Mouse (Mus musculus): Measurements from ENCODE around the gene Trim13. TPM values are rescaled to one million over a fixed set of nuclear protein-coding genes. Genes with fewer than 3 reads are reported as not detected.
"Not testable (repeated sequence)": the region's sequence is repeated elsewhere in the genome, so short reads cannot be mapped to it uniquely, and the experiment has no call there.

The Trim13 gene
- polyA plus RNA-seq, 1 experiment from 2014 or later = 28.7 TPM

DNA sequence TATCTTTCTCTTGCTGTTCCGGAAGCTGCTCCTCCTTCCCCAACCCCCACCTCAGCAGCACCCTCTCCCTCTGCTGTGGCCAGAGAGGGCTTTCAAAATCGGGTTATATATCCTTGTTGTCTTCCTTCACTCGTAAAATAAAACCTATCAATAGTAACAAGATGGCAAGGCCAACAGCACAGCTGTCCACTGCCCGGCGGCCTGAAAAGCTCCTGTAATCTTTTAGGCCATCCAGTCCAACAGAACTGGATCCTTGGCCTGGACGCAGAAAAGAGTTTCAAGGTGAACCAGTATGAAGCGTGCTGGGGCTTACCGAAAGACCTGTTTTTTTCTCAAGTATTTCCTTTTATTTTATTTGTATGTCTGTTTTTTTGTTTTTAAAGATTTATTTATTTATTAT, 22.1 kb upstream of the Trim13 start:
- H3K9me3 ChIP-seq = no peaks in the 10 kb centered on the region
- 85% methylated on average over 8 of the region's 8 CpGs for WGBS
- no peak overlapping the region for H3K4me3 ChIP-seq (replicated peaks)
- H3K27ac ChIP-seq = no peak overlapping the region
- no peak overlapping the region for H3K4me2 ChIP-seq
- H3K36me3 ChIP-seq = no peaks in the 10 kb centered on the region
- H3K27me3 ChIP-seq = no peaks in the 10 kb centered on the region
- no peaks in the 10 kb centered on the region for H3K4me1 ChIP-seq (replicated peaks)
- no peak overlapping the region for H3K9ac ChIP-seq (replicated peaks)
- no peak for ATAC-seq (ENCODE audit: insufficient number of reproducible peaks, insufficient read depth, low FRiP score, low TSS enrichment, low read depth)

DNA sequence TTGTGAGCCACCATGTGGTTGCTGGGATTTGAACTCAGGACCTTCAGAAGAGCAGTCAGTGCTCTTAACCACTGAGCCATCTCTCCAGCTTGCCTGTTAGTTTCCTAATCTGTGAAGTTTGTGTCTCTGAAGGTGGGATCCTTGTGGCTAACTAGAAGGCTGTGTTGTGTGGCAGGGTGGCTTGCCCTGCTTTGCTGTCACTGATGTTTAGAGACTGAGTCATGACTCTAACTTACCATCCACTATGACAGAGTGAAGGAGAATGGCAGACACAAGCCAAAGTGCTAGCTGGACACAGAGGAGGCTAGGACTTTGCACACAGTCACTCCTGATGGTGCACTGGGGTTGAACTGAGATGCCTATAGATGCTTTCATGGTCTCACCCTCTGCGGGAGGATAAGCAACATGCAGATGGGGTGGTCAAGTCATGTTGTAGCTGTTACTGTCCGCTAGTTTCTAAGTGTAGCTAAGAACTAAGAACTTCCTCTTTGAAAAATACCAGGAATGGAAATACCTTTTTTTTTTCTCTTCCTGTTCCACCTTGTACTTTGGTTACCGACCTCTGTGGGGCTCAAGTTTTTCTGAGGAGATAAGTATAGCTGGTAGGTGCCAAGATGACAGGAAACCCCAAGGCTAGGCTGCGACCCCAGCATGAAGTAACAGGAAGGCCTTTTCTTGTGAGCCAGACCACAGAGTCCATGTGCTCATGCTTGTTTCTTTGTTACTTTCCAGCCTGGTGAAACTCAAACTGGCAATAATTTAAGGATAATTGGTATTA, 8.6 kb upstream of the Trim13 start:
- H3K27ac ChIP-seq = no peak overlapping the region
- ATAC-seq (ENCODE audit: insufficient number of reproducible peaks, insufficient read depth, low FRiP score, low TSS enrichment, low read depth) = no peak
- H3K4me3 ChIP-seq (replicated peaks) = no peak overlapping the region
- H3K36me3 ChIP-seq = no peaks in the 10 kb centered on the region
- H3K9ac ChIP-seq (replicated peaks) = no peak overlapping the region
- no peaks in the 10 kb centered on the region for H3K4me1 ChIP-seq (replicated peaks)
- no peak overlapping the region for H3K4me2 ChIP-seq
- H3K27me3 ChIP-seq = no peaks in the 10 kb centered on the region
- 82% methylated on average over 4 of the region's 4 CpGs for WGBS
- no peaks in the 10 kb centered on the region for H3K9me3 ChIP-seq

DNA sequence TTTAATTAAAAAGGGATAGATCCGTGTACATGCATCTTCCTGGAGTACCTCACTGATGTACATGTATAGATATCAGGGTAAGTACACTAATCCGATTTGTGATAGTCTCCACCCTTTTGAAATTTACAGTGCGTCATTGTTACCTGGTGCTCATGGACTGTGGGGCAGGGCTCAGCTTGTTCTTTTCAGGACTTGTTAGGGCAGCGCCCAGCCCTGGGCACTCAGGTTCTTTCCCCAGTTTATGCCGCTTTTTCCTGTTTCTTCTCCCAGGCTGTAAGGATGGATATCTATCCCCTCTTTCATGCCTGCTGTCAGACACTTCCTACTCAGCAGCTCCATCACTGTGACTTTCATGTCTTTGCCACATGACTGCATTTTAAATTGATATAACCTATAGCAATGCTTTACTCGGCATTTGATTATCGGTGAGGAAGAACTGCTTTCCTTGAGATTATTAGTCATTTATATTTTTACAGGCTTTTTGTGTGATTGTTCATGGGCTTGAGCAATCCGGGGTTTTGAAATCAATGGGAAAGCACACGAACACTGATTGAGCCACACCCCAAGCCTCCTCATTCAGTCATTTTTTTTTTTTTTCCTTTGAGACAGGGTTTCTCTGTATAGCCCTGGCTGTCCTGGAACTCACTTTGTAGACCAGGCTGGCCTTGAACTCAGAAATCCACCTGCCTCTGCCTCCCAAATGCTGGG, 1.2 kb upstream of the Trim13 start:
- no peak overlapping the region for H3K4me2 ChIP-seq
- H3K9me3 ChIP-seq = no peaks in the 10 kb centered on the region
- H3K4me1 ChIP-seq (replicated peaks) = peaks cover 12% of the 10 kb centered on the region
- no peaks in the 10 kb centered on the region for H3K36me3 ChIP-seq
- H3K27me3 ChIP-seq = no peaks in the 10 kb centered on the region
- no peak for ATAC-seq (ENCODE audit: insufficient number of reproducible peaks, insufficient read depth, low FRiP score, low TSS enrichment, low read depth)
- no peak overlapping the region for H3K9ac ChIP-seq (replicated peaks)
- no peak overlapping the region for H3K27ac ChIP-seq
- H3K4me3 ChIP-seq (replicated peaks) = no peak overlapping the region
- 88% methylated on average over 9 of the region's 9 CpGs for WGBS

DNA sequence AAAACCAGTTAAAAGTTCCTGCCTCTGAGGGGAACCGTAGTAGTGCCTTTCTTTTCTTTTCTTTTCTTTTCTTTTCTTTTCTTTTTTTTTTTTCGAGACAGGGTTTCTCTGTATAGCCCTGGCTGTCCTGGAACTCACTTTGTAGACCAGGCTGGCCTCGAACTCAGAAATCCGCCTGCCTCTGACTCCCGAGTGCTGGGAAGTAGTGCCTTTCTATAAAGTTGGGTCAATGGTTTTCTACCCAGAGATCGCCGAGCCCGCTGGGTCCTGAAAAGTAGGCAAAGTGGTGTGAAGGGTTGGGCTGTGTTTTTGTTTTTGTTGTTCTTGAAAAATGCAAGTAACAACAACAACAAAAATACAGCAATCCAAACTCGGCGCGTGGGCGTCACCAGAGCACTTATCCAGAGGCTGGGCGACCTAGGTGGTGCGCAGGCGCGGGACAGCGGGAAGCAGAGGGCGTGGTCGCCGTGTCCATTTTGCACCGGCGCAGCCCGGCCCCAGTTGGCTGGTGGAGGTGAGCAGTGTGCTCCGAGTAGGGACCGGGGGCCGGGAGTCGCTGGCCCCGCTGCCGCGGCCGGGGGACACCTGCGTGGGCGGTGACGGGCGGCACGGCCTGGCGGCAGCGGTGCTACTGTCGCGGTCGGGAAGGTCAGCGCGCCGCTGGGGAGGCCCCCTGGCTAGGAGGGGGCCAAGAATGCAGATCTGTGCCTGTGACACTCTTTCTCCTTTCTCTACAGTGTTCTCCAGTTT, 1.2 kb downstream of the Trim13 start:
- Histone ChIP-seq H3K27me3 (no peaks in the 10 kb centered on the region), H3K4me2 (peak overlapping the region; percentile 56), H3K9ac (replicated peaks) (peak overlapping the region; percentile 85), H3K27ac (peak overlapping the region; percentile 76), H3K9me3 (no peaks in the 10 kb centered on the region), H3K36me3 (peaks cover 15% of the 10 kb centered on the region), H3K4me3 (replicated peaks) (peak overlapping the region; percentile 78), H3K4me1 (replicated peaks) (peaks cover 12% of the 10 kb centered on the region)
- ATAC-seq (ENCODE audit: insufficient number of reproducible peaks, insufficient read depth, low FRiP score, low TSS enrichment, low read depth) = peak; percentile 93
- WGBS = 5% methylated on average over 44 of the region's 44 CpGs

DNA sequence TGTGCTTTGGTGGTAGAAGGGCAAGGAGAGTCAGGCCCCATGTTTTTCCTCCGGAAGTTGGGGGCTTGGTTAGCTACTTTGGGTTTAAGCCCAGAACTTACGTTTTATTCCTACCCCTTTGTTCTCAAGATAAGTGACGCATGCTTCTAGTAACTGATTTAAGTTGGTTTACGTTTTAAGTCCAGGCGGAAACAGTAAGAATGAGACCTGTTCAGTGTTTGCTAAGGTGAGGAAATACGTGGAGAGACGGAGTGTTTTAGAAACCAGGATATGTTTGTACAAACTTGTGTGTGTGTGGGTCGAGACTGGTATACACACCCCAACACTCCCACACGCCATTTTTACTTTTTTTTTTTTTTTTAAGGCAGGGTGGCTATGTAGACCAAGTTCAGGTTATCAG, 3.3 kb downstream of the Trim13 start:
- no peak for ATAC-seq (ENCODE audit: insufficient number of reproducible peaks, insufficient read depth, low FRiP score, low TSS enrichment, low read depth)

DNA sequence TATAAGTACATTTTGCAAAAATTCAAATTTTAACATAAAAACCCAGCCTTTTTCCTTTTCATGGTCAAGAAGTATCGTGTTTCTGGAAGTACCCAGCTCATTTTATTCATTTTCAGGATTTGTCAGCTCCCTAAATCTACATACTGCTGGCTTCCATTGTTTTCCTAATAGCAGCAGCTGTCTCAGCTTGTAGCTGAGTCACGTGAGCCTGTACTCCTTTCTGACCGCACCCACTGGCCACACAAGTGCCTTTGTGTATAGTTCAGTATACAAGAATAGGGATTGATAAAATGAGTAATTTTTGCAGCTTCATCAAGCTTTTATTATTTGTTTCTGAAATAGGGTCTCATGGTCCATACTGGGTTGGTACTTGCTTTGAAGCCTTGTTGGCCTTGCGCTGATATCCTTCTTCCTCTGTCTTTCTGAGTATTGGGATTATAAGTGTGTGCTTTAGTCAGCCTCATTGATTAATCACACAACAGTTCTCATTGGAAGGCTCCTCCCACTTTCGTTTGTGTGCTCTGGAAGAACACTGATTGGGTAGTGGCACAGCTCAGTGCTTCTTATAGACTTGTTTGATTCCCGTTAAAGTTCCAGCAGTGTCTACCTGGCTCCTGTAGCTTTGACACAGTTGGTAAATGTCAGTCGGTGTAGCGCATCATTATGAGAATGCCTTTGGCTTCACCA, 5.2 kb downstream of the Trim13 start:
- Histone ChIP-seq H3K36me3 (peaks cover 42% of the 10 kb centered on the region), H3K9ac (replicated peaks) (no peak overlapping the region), H3K27me3 (no peaks in the 10 kb centered on the region), H3K4me2 (no peak overlapping the region), H3K9me3 (no peaks in the 10 kb centered on the region), H3K4me3 (replicated peaks) (no peak overlapping the region), H3K4me1 (replicated peaks) (peaks cover 12% of the 10 kb centered on the region), H3K27ac (no peak overlapping the region)
- no peak for ATAC-seq (ENCODE audit: insufficient number of reproducible peaks, insufficient read depth, low FRiP score, low TSS enrichment, low read depth)
- 87% methylated on average over 8 of the region's 8 CpGs for WGBS

More for the DNA sequence above, 3.3 kb downstream of the Trim13 start:
- no peaks in the 10 kb centered on the region for H3K27me3 ChIP-seq
- no peak overlapping the region for H3K4me3 ChIP-seq (replicated peaks)
- no peaks in the 10 kb centered on the region for H3K9me3 ChIP-seq
- no peak overlapping the region for H3K9ac ChIP-seq (replicated peaks)
- H3K4me2 ChIP-seq = no peak overlapping the region
- peaks cover 35% of the 10 kb centered on the region for H3K36me3 ChIP-seq
- 87% methylated on average over 9 of the region's 9 CpGs for WGBS
- H3K27ac ChIP-seq = no peak overlapping the region
- H3K4me1 ChIP-seq (replicated peaks) = peaks cover 12% of the 10 kb centered on the region

DNA sequence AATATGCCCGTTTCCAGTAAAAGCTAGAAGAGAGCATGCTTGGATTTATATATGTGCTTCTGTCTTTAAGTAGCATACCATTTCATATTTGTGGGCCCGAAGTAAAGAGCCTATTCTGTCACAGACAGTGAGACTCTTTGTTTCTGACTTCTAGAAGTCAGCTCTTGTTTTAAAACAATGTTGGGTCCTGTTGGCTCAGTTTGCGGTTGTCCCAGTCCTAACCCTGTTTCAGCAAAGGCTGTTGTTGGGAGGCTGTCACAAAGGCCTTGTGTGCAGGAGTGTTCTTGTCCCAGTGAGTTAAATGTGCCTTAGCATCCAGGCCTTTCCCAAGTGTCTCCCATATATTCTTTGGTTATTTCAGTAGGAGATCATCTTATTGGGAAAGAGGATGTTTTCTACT, 6.0 kb downstream of the Trim13 start:
- no peak overlapping the region for H3K9ac ChIP-seq (replicated peaks)
- ATAC-seq (ENCODE audit: insufficient number of reproducible peaks, insufficient read depth, low FRiP score, low TSS enrichment, low read depth) = no peak
- 85% methylated on average over 3 of the region's 3 CpGs for WGBS
- peaks cover 42% of the 10 kb centered on the region for H3K36me3 ChIP-seq
- H3K27me3 ChIP-seq = no peaks in the 10 kb centered on the region
- no peak overlapping the region for H3K4me2 ChIP-seq
- peaks cover 12% of the 10 kb centered on the region for H3K4me1 ChIP-seq (replicated peaks)
- H3K9me3 ChIP-seq = no peaks in the 10 kb centered on the region
- H3K27ac ChIP-seq = no peak overlapping the region
- no peak overlapping the region for H3K4me3 ChIP-seq (replicated peaks)

DNA sequence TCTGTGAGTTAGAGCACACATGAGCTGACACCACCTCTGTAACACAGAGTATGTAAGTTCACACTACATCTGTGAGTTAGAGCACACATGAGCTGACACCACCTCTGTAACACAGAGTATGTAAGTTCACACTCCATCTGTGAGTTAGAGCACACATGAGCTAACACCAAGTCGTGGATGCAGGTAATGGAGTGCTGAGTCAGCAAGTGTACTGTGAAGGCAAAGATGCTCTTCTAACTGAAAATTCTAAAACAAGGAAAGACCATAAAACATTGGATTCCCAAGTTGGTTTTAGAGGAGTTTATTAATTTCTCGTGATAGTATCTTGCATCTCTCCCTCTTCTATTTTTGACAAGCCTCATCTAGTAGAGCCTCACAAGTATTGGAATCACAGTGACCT, 8.0 kb downstream of the Trim13 start:
- not testable (repeated sequence) for H3K4me2 ChIP-seq; H3K27ac ChIP-seq; H3K9ac ChIP-seq (replicated peaks); H3K4me3 ChIP-seq (replicated peaks); H3K27me3 ChIP-seq; ATAC-seq (ENCODE audit: insufficient number of reproducible peaks, insufficient read depth, low FRiP score, low TSS enrichment, low read depth); H3K9me3 ChIP-seq; H3K4me1 ChIP-seq (replicated peaks)
- WGBS = 87% methylated on average over 2 of the region's 2 CpGs
- peaks cover 42% of the 10 kb centered on the region for H3K36me3 ChIP-seq

DNA sequence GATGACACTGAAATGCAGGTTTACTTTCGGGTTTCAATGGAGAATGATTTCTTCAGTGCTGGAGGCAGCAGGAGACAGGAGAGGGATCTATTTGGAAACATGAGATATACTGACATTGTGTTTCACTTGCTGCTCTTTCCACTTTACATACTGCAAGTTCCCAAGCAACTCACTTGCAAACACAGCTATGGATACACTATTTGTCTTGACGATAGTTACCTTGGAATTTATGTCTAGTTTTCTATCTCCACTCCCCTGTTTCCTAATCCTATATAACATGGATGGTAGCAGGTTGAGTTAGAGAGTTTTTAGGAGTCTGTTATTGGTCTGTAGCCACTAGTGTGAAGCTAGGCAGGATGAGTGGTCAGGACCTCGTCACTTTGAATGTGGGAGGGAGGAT, 9.1 kb downstream of the Trim13 start, which contains the start of gene Kcnrg:
TSS of gene Kcnrg (plus strand) at position 301 of the 400 bp plus-strand sequence.
- Histone ChIP-seq H3K27me3 (no peaks in the 10 kb centered on the region), H3K9ac (replicated peaks) (no peak within 1 kb of the TSS), H3K27ac (no peak within 1 kb of the TSS), H3K4me2 (no peak within 1 kb of the TSS), H3K4me1 (replicated peaks) (no peaks in the 10 kb centered on the region), H3K4me3 (replicated peaks) (no peak within 1 kb of the TSS), H3K36me3 (peaks cover 42% of the 10 kb centered on the region), H3K9me3 (no peaks in the 10 kb centered on the region)
- no peak for ATAC-seq (ENCODE audit: insufficient number of reproducible peaks, insufficient read depth, low FRiP score, low TSS enrichment, low read depth)
- WGBS = 87% methylated on average over 3 of the region's 3 CpGs

DNA sequence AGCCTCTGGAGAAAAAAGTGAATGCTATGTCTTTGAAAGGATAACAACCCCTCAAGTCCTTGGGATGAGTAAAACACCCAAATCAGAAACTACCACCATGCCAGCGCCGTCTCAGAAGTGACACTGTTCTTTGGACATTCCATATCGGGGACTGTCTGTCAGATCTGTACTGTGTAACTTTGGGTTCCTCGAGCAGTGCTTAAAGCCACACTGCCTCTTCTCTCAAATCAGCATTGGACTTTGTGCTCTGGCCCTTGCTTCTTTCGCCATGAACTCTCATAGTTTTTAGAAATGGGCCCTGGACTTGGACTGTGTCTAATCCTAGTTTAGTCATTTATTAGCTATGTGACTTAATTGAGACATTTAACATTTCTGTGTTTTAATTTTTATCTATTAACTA, 13.7 kb downstream of the Trim13 start:
- ATAC-seq (ENCODE audit: insufficient number of reproducible peaks, insufficient read depth, low FRiP score, low TSS enrichment, low read depth) = no peak
- no peak overlapping the region for H3K4me3 ChIP-seq (replicated peaks)
- H3K4me2 ChIP-seq = no peak overlapping the region
- WGBS = 94% methylated on average over 5 of the region's 5 CpGs
- no peak overlapping the region for H3K9ac ChIP-seq (replicated peaks)
- no peaks in the 10 kb centered on the region for H3K27me3 ChIP-seq
- H3K9me3 ChIP-seq = no peaks in the 10 kb centered on the region
- H3K27ac ChIP-seq = no peak overlapping the region
- H3K4me1 ChIP-seq (replicated peaks) = no peaks in the 10 kb centered on the region
- peaks cover 3% of the 10 kb centered on the region; the same call in 1 of the 2 replicates for H3K36me3 ChIP-seq

DNA sequence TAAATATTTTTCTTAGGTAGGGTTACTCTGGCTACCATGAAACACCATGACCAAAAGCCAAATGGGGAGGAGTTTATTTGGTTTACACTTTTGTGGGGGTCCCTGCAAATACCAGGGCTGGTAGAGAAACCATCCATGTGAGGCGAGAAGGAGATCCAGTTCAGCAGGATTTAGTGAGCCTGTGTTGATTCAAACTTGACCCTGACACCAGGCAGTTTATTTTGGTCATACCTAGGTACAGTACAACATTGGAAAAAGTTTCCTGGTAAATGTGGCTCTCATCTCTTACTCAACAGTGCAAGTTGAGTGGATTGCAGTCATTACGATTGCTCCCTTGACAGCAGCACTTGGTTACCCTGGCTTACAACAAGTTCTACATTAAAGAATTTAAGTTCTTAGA, 15.3 kb downstream of the Trim13 start:
- no peaks in the 10 kb centered on the region for H3K4me1 ChIP-seq (replicated peaks)
- no peaks in the 10 kb centered on the region; the same call in 1 of the 2 replicates for H3K36me3 ChIP-seq
- H3K27me3 ChIP-seq = no peaks in the 10 kb centered on the region
- H3K9ac ChIP-seq (replicated peaks) = no peak overlapping the region
- H3K27ac ChIP-seq = no peak overlapping the region
- H3K4me2 ChIP-seq = no peak overlapping the region
- ATAC-seq (ENCODE audit: insufficient number of reproducible peaks, insufficient read depth, low FRiP score, low TSS enrichment, low read depth) = no peak
- 90% methylated on average over 2 of the region's 2 CpGs for WGBS
- no peak overlapping the region for H3K4me3 ChIP-seq (replicated peaks)
- H3K9me3 ChIP-seq = no peaks in the 10 kb centered on the region
